Mouse (Mus musculus) adipocyte (in vitro differentiated cells): Measurements from ENCODE around the gene C130073F10Rik.
"Not testable (repeated sequence)": the region's sequence is repeated elsewhere in the genome, so short reads cannot be mapped to it uniquely, and the experiment has no call there.

Experiments used
- DNase-seq: peaks from one replicate; pipeline ENCODE4 v3.0.0-alpha.2; 2016; ENCODE audit warnings: low spot score

The C130073F10Rik gene

GRCm38 (mm10) chr4:101893656-101894420 lies at the start of gene C130073F10Rik:
Gene C130073F10Rik (minus strand): TSS chr4:101893789.
- DNase-seq: no peak

GRCm38 (mm10) chr4:101940107-101940506 lies 46.5 kb upstream of the C130073F10Rik start, which contains the start of gene Gm12794:
Gene Gm12794 (plus strand): TSS chr4:101940407.
- not testable (repeated sequence) for DNase-seq

GRCm38 (mm10) chr4:101908821-101909220 lies 15.2 kb upstream of the C130073F10Rik start, which contains the start of gene Gm12800:
Gene Gm12800 (plus strand): TSS chr4:101909121.
- not testable (repeated sequence) for DNase-seq

- DNase-seq: no peak
Measured at GRCm38 (mm10) chr4:101889377-101889776, 4.2 kb downstream of the C130073F10Rik start.

- no peak for DNase-seq
Measured at GRCm38 (mm10) chr4:101883641-101884040, 9.9 kb downstream of the C130073F10Rik start.

GRCm38 (mm10) chr4:101875687-101876086 lies 17.9 kb downstream of the C130073F10Rik start:
- DNase-seq: not testable (repeated sequence)

GRCm38 (mm10) chr4:101872031-101872430 lies 21.6 kb downstream of the C130073F10Rik start:
- not testable (repeated sequence) for DNase-seq

GRCm38 (mm10) chr4:101862289-101862688 lies 31.3 kb downstream of the C130073F10Rik start:
- DNase-seq: no peak

GRCm38 (mm10) chr4:101860873-101861272 lies 32.7 kb downstream of the C130073F10Rik start:
- no peak for DNase-seq

- no peak for DNase-seq
Measured at GRCm38 (mm10) chr4:101850908-101851307, 42.7 kb downstream of the C130073F10Rik start.

- not testable (repeated sequence) for DNase-seq
Measured at GRCm38 (mm10) chr4:101843923-101844322, 49.7 kb downstream of the C130073F10Rik start, which contains the start of gene B020004J07Rik. Gene B020004J07Rik (minus strand): TSS chr4:101844023.
